Mouse (Mus musculus) cortical plate, adult 2 months (tissue): ENCODE measurements around the gene Syne1.

Source experiments
- CTCF ChIP-seq: fragments of 200-500 bp; IDR thresholded peaks from 2 replicates; pipeline ENCODE4 v1.5.1; 2011; ENCODE audit warnings: mild to moderate bottlenecking, control low read depth, low read length; ENCODE audit not compliant: insufficient read depth; ENCODE audit errors: extremely low read depth
- POLR2A ChIP-seq: fragments of 200-500 bp; IDR thresholded peaks from 2 replicates; pipeline ENCODE4 v1.6.1; 2011; ENCODE audit warnings: mild to moderate bottlenecking, low read length, control low read depth; ENCODE audit not compliant: insufficient read depth; ENCODE audit errors: extremely low read depth

DNA sequence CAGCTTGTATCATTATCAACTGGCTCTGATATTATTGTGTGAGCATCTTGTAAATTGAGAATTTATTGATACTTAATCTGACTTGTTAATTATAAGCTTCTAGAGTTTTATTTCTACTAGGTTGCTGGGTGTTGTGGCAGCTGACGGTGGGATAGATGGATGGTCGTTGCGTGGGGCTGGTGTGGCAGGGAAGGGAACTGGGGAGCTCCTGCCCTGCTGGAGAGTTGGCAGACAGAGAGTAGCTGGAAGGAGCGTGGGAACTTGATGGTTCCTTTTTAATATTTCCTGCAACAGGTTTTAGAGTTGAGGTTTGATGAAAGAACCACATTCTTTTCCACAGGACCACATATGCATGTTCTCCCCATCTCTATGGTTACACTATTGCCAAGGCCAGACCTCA lies 311.6 kb downstream of the Syne1 start:
- TF ChIP-seq CTCF: no peak
- no peak for TF ChIP-seq POLR2A
